Mouse (Mus musculus) testis, adult 2 months (tissue): ENCODE results near the gene Gabra3.

Experiments
- CTCF ChIP-seq: fragments of 200-500 bp; IDR thresholded peaks from 2 replicates; pipeline ENCODE4 v1.5.1; 2012; ENCODE audit warnings: low read depth, mild to moderate bottlenecking, inconsistent platforms, low read length, moderate library complexity; ENCODE audit not compliant: control insufficient read depth, insufficient read depth, insufficient replicate concordance
- POLR2A ChIP-seq: fragments of 200-500 bp; IDR thresholded peaks from 2 replicates; pipeline ENCODE4 v1.6.1; 2012; ENCODE audit warnings: low read depth, mild to moderate bottlenecking, inconsistent platforms, low read length, moderate library complexity; ENCODE audit not compliant: control insufficient read depth

GRCm38 (mm10) chrX:72386758-72387157, 269.9 kb downstream of the Gabra3 start, which contains the start of gene Magea10:
- no peak for TF ChIP-seq CTCF
- TF ChIP-seq POLR2A = no peak
